Mouse (Mus musculus) lung, embryonic 15.5 days (tissue): ENCODE data around the gene Lrrc56. TPM values are rescaled to one million over a fixed set of nuclear protein-coding genes. Genes with fewer than 3 reads are reported as not detected.

Experiments used
- ATAC-seq: fragments of 200-750 bp; cut with Nextera tagmentation; 2 replicates; pipeline ENCODE4 v1.8.0; 2017; ENCODE audit warnings: moderate number of reproducible peaks, borderline replicate concordance; ENCODE audit not compliant: low FRiP score, low TSS enrichment; ENCODE audit errors: extremely low read depth
- H3K27ac ChIP-seq: fragments of 300-500 bp; sonication (generic); 2 replicates; pipeline ENCODE4 v1.5.1; 2015; ENCODE audit warnings: moderate library complexity, mild to moderate bottlenecking, inconsistent platforms
- H3K27me3 ChIP-seq: fragments of 300-500 bp; sonication (generic); 2 replicates; pipeline ENCODE4 v1.6.1; 2015; ENCODE audit warnings: inconsistent platforms
- H3K36me3 ChIP-seq: fragments of 300-500 bp; sonication (generic); 2 replicates; pipeline ENCODE4 v1.6.1; 2015; ENCODE audit warnings: inconsistent platforms
- H3K4me1 ChIP-seq: fragments of 300-500 bp; sonication (generic); 2 replicates; pipeline ENCODE4 v1.6.1; 2015; ENCODE audit warnings: inconsistent platforms
- H3K4me2 ChIP-seq: fragments of 300-500 bp; sonication (generic); 2 replicates; pipeline ENCODE4 v1.6.1; 2015; ENCODE audit warnings: inconsistent platforms, mild to moderate bottlenecking, moderate library complexity
- H3K4me3 ChIP-seq: fragments of 300-500 bp; sonication (generic); 2 replicates; pipeline ENCODE4 v1.5.1; 2015; ENCODE audit warnings: mild to moderate bottlenecking, inconsistent platforms
- H3K9ac ChIP-seq: fragments of 300-500 bp; sonication (generic); 2 replicates; pipeline ENCODE4 v1.6.1; 2015; ENCODE audit warnings: inconsistent platforms
- H3K9me3 ChIP-seq: fragments of 300-500 bp; sonication (generic); 2 replicates; pipeline ENCODE4 v1.6.1; 2016; ENCODE audit warnings: inconsistent platforms
- WGBS: fragments of 180-500 bp; shearing (Covaris S2); methylation state at CpG from one replicate; pipeline ENCODE4 v1.1.7; 2015; 5-methylcytosine and 5-hydroxymethylcytosine counted together
- polyA plus RNA-seq: library from polyadenylated mRNA; unstranded; fragments of >200 nt; fragmentation: Nextera tagmentation; extraction: Ambion mirVana; gene quantifications from 2 replicates; pipeline ENCODE4 v1.2.1, GENCODE M21; 2015

The Lrrc56 gene
- polyA plus RNA-seq, 1 experiment from 2014 or later: 6.9 TPM

DNA sequence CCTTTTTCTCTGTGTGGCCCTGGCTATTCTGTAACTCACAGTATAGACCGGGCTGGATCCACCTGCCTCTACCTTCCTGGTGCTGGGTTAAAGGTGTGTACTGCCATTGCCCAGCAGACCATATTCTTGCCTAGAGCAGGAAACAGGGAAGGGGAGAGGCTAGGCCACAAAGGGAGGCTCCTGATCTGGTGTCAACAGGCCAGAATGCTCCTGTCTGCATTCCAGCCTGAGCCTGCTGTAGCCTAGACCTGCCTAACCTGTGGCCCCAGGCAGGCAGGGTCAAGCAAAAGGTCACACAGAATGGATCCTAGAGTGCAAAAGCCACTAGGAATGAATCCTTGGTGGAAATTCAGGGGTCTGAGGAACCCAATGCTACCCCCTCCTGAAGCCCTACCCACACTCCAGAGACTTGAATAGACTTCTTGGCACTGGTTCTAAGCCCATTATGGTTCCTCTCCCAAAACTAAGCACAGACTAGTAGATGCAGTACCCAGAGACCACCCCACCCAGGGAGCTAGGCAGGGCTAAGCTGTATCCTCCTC lies 25.7 kb downstream of the Lrrc56 start:
- H3K9me3 ChIP-seq: no peaks in the 10 kb centered on the region
- no peak for ATAC-seq
- H3K4me3 ChIP-seq: no peak overlapping the region
- no peak overlapping the region for H3K27ac ChIP-seq
- H3K4me1 ChIP-seq: peaks cover 40% of the 10 kb centered on the region
- H3K36me3 ChIP-seq: no peaks in the 10 kb centered on the region
- 100% methylated on average over 1 of the region's 1 CpGs for WGBS
- no peak overlapping the region for H3K9ac ChIP-seq
- H3K4me2 ChIP-seq: no peak overlapping the region
- H3K27me3 ChIP-seq: no peaks in the 10 kb centered on the region

DNA sequence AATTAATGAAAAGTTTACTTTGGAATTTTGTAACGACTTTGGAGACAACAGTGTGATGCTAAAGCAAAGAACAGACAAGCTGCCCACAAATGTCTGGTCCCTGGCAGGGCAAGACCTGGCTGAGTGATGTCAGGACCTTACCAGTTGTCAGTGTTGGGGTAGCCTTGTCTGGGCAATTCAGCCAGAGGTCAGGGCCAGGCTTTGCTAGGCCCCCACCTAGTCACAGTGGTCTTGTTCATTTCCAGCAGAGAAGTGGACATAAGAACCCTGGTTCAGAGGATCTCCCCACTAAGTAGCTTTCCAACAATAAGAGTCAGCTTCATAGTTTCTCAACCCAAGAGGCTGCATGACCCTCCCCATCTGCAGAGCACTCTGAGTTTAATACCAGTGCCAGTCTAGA lies 26.4 kb downstream of the Lrrc56 start:
- H3K4me1 ChIP-seq: peaks cover 34% of the 10 kb centered on the region
- no peaks in the 10 kb centered on the region for H3K9me3 ChIP-seq
- H3K27me3 ChIP-seq: no peaks in the 10 kb centered on the region
- H3K4me2 ChIP-seq: 0 out of 2 replicates have a peak overlapping the region, but pooled peaks have one; percentile 89
- peak overlapping the region; percentile 83; the same call in 1 of the 2 replicates for H3K27ac ChIP-seq
- no peaks in the 10 kb centered on the region for H3K36me3 ChIP-seq
- ATAC-seq: no peak
- 0 out of 2 replicates have a peak overlapping the region, but pooled peaks have one; percentile 58 for H3K9ac ChIP-seq
- 65% methylated on average over 1 of the region's 1 CpGs for WGBS
- H3K4me3 ChIP-seq: peak overlapping the region; percentile 53; the same call in 1 of the 2 replicates

DNA sequence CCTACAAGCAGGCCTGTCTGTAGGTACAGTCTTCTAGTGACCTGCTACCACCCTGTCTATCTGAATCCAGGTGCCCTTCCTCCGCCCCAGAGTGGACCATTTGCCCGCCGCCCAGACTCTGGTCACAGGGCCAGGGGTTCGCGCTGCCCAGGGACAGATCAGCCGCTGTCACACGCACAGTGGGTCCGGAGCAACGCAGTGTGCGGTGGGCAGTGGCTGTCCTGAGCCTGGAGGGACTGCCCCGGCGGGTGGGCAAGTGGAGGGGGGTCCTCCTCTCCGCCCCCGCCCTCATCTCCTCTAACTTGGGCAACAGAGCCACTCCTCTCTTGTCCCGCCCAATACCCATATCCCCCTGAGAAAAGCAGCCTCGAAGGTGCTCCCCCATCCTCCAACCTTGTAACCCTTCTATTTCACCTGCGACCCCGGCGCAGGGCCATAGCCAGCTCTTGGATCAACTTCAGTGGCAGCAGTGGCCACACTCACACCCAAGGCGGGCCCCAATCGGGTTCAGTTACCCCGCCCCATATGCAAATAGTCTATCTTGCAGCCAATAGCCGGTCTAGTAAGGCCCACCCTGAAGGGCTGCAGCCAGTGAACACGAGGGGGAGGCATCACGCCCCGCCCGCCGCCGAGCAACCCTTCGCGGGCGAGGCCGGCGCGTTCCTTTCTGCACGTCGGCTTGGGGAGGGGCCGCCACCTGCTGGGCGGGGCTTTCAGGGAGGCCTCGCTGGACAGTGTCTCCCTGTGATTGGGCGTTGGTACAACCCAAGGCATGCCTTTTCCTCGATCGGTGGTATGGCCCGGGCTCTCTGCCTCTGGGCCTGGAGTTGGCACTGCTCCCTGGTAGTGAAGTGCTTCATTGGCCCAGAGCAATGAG lies 27.5 kb downstream of the Lrrc56 start:
- peak overlapping the region; percentile 83 for H3K27ac ChIP-seq
- ATAC-seq: peak; percentile 95
- H3K36me3 ChIP-seq: no peaks in the 10 kb centered on the region
- no peaks in the 10 kb centered on the region for H3K9me3 ChIP-seq
- peak overlapping the region; percentile 53 for H3K4me3 ChIP-seq
- peak overlapping the region; percentile 89 for H3K4me2 ChIP-seq
- peak overlapping the region; percentile 58 for H3K9ac ChIP-seq
- H3K27me3 ChIP-seq: no peaks in the 10 kb centered on the region
- peaks cover 28% of the 10 kb centered on the region for H3K4me1 ChIP-seq
- 5% methylated on average over 44 of the region's 44 CpGs for WGBS

DNA sequence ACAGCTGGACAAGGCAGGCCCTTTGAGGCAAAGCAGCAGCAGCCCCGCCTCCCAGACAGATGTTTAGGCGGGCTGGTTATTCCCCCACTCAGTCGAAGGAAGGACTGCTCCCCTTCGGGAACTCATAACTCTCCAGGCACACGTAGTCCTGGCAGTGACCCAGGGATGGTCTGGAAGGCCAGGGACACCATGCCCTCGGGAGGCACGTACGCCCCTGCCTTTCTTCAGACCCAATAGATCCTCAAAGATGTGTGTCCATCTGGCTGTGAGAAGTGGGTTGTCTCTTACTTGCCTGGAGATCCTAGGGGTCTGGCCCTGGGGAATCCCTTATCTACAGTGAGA lies 28.1 kb downstream of the Lrrc56 start:
- no peaks in the 10 kb centered on the region for H3K9me3 ChIP-seq
- H3K27ac ChIP-seq: peak overlapping the region; percentile 83
- H3K36me3 ChIP-seq: no peaks in the 10 kb centered on the region
- H3K4me2 ChIP-seq: peak overlapping the region; percentile 89
- H3K27me3 ChIP-seq: no peaks in the 10 kb centered on the region
- peak overlapping the region; percentile 24; the same call in 1 of the 2 replicates for H3K9ac ChIP-seq
- ATAC-seq: no peak
- WGBS: 3% methylated on average over 8 of the region's 8 CpGs
- peaks cover 28% of the 10 kb centered on the region for H3K4me1 ChIP-seq
- peak overlapping the region; percentile 53 for H3K4me3 ChIP-seq

DNA sequence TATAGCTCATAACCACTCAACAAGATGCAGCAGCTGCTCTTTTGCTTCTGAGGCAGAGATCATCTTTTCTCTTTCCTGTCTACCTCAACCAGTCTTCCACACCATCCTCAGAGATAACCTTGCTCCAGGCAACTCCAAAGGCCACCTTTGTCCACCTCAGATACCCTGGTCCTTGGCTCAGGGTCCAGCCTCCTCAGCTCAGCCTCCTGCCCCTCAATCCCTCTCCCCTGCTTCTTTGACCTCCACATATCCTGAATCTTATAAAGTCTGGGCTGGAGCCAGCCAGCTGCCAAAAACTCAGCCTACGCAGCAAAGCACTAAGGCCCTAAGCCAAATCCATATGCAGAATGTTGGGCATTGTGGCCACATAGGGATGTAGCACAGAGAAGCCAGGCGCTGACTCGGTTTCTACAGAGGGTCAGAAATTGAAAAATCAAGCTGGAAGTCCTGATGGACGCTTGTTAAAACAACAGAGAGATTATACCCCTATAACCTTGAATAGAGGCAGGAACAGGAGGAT lies 28.8 kb downstream of the Lrrc56 start:
- peak overlapping the region; percentile 24; the same call in 1 of the 2 replicates for H3K9ac ChIP-seq
- no peaks in the 10 kb centered on the region for H3K9me3 ChIP-seq
- no peaks in the 10 kb centered on the region for H3K36me3 ChIP-seq
- H3K27me3 ChIP-seq: no peaks in the 10 kb centered on the region
- peak overlapping the region; percentile 89 for H3K4me2 ChIP-seq
- H3K4me3 ChIP-seq: 0 out of 2 replicates have a peak overlapping the region, but pooled peaks have one; percentile 53
- peaks cover 28% of the 10 kb centered on the region for H3K4me1 ChIP-seq
- H3K27ac ChIP-seq: peak overlapping the region; percentile 83
- no peak for ATAC-seq
- WGBS: 72% methylated on average over 4 of the region's 4 CpGs

DNA sequence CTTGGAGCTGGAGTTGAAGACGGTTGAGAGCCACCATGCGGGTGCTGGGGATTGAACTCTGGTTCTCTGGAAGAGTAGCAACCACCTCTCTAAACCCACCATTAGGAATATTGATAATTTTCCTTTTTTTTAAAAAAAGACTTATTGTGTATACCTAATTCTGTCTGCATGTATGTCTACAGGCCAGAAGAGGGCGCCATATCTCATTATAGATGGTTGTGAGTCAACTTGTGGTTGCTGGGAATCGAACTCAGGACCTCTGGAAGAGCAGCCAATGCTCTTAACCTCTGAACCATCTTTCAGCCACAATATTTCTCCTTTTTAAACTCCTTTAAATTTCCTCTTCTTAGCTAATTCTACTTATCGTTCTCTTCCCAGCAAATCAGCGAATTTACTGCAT lies 32.6 kb downstream of the Lrrc56 start:
- H3K36me3 ChIP-seq: peaks cover 5% of the 10 kb centered on the region; the same call in 1 of the 2 replicates
- no peak overlapping the region for H3K9ac ChIP-seq
- H3K27me3 ChIP-seq: no peaks in the 10 kb centered on the region
- no peak overlapping the region for H3K27ac ChIP-seq
- peaks cover 37% of the 10 kb centered on the region for H3K4me1 ChIP-seq
- no peaks in the 10 kb centered on the region for H3K9me3 ChIP-seq
- no peak overlapping the region for H3K4me3 ChIP-seq
- H3K4me2 ChIP-seq: no peak overlapping the region
- no peak for ATAC-seq
- 79% methylated on average over 6 of the region's 6 CpGs for WGBS

DNA sequence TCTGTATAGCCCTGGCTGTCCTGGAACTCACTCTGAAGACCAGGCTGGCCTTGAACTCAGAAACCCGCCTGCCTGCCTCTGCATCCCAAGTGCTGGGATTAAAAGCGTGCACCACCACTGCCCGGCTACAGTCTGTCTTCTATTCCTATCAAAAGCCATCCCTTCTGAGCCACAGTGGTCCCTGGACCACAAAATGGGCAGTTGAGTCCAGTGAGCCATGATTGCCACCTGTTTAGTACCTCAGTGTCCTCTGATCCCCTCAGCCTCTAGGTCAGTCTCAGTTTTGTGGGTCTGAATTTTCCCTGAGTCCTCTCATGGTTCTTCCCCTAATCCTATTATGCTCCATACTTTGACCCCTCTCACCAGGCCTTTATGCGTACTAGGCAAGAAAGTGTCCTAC lies 33.8 kb downstream of the Lrrc56 start:
- H3K4me3 ChIP-seq: peak overlapping the region; percentile 94; the same call in 1 of the 2 replicates
- peaks cover 18% of the 10 kb centered on the region for H3K36me3 ChIP-seq
- H3K27me3 ChIP-seq: no peaks in the 10 kb centered on the region
- no peak for ATAC-seq
- 82% methylated on average over 4 of the region's 4 CpGs for WGBS
- H3K9me3 ChIP-seq: no peaks in the 10 kb centered on the region
- peaks cover 29% of the 10 kb centered on the region for H3K4me1 ChIP-seq
- H3K9ac ChIP-seq: no peak overlapping the region
- no peak overlapping the region for H3K27ac ChIP-seq
- H3K4me2 ChIP-seq: peak overlapping the region; percentile 2; the same call in 1 of the 2 replicates

DNA sequence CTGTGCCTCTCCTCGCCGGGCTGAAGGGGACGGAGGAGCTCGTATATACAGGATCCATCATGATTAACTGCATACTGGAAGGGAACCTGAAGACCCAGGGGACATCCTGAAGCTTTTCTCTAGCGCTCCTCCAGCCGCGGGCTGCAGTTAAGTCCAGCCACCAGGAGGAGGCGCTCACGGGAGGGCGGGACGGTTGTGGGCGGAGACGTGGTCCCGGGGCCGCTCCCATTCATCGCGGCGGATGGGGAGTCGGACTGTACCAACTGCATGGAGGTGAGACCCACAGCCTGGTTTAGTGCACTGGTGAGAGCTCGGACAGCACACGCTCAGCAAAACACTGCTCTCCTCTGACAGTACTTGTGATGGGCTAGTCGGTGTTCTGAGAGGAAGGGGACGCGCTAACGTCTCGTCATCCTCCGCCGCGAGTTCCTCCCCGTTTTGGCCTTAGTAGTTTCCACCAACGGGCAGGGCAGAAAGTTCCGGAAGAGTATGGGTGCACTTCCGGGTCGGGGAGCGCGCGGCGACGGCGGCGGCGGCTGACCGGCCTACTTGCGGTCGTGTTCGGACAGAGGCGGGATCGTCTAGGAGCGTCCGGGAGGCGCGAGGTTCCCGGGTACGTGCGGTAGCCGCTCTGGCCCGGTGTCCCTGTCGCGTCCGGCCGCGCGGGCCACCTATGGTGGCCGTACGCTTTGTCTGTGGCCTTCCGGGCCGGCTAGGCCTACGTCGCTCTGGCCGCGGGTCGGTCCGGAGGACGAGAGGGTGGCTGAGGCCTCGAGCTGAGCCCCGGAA lies 34.5 kb downstream of the Lrrc56 start, which contains the start of gene Phrf1:
TSS of gene Phrf1 (plus strand) at position 506 of the 789 bp plus-strand sequence.
- Histone ChIP-seq H3K4me1 (peaks cover 23% of the 10 kb centered on the region), H3K9ac (peak within 1 kb of the TSS; percentile 95), H3K4me2 (peak within 1 kb of the TSS; percentile 80), H3K27ac (peak within 1 kb of the TSS; percentile 95), H3K4me3 (peak within 1 kb of the TSS; percentile 94), H3K36me3 (peaks cover 24% of the 10 kb centered on the region), H3K27me3 (no peaks in the 10 kb centered on the region), H3K9me3 (no peaks in the 10 kb centered on the region)
- WGBS: under 1% methylated on average over 76 of the region's 76 CpGs
- peak; percentile 92 for ATAC-seq

DNA sequence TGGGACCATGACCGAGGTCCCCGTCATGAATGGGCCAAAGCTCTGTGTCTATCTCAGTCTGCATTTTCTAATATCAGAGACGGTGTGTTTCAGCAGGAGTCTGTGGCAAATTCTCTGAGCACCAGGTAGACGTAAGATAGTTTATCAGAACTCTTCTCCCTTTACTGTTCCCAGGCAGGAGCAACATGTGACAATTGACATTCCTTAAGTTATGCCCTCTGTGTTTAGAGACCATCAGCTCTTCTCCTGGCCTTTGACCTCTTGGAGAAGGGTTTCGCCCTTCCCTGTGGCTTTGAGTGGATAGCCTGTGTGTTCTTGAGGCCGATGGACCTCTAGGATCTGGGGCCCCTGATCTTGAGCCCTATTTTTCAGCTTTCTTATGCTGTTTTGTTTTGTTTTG lies 35.7 kb downstream of the Lrrc56 start:
- no peaks in the 10 kb centered on the region for H3K9me3 ChIP-seq
- peak overlapping the region; percentile 80 for H3K4me2 ChIP-seq
- no peaks in the 10 kb centered on the region for H3K27me3 ChIP-seq
- H3K27ac ChIP-seq: no peak overlapping the region
- peaks cover 35% of the 10 kb centered on the region for H3K36me3 ChIP-seq
- ATAC-seq: no peak
- H3K9ac ChIP-seq: peak overlapping the region; percentile 95
- WGBS: 38% methylated on average over 6 of the region's 6 CpGs
- H3K4me1 ChIP-seq: peaks cover 23% of the 10 kb centered on the region
- H3K4me3 ChIP-seq: peak overlapping the region; percentile 94

DNA sequence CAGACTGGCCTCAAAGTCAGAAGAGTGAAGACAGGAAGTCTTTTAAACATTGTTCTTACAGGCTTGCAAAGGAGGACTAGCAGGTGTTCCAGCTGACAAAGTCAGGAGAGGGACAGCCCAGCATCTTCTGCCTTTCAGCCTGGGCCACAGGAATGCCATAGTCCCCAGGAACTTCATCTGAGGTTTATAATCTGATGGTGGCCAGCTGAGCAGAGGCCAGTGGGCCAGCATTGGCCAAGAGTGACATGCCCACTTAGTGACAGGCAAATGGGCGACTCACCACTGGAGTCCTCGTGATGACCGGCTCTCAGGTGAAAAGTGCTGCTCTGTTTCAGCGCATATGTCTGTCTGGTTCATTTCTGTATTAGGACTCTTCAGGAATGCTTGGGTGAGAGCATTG lies 36.6 kb downstream of the Lrrc56 start:
- Histone ChIP-seq H3K4me2 (peak overlapping the region; percentile 80; the same call in 1 of the 2 replicates), H3K4me3 (0 out of 2 replicates have a peak overlapping the region, but pooled peaks have one; percentile 94), H3K9ac (peak overlapping the region; percentile 95; the same call in 1 of the 2 replicates), H3K9me3 (no peaks in the 10 kb centered on the region), H3K27ac (no peak overlapping the region), H3K27me3 (no peaks in the 10 kb centered on the region), H3K36me3 (peaks cover 44% of the 10 kb centered on the region), H3K4me1 (peaks cover 23% of the 10 kb centered on the region)
- WGBS: 88% methylated on average over 4 of the region's 4 CpGs
- ATAC-seq: no peak

DNA sequence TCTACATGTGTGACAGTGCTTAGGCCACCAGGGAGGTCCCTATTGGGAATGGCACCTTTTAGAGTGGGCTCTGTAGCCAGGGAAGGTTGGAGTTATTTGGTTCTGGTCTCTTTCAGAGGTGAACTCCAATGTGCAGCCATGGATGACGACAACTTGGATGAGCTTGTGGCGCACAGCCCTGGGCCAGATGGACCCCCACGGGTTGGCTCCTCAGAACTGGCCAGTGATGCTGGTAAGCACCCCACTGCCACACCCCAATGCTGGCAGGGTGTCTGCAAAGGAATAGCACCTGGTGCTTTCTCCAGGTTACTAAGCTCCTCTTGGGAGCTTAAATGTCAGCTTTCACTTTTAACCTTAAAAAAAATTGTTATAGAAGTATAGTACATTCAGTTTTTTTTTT lies 37.2 kb downstream of the Lrrc56 start:
- 95% methylated on average over 3 of the region's 3 CpGs for WGBS
- peaks cover 49% of the 10 kb centered on the region for H3K36me3 ChIP-seq

More for the DNA sequence above, 37.2 kb downstream of the Lrrc56 start:
- no peak overlapping the region for H3K4me3 ChIP-seq
- H3K4me1 ChIP-seq: peaks cover 23% of the 10 kb centered on the region
- H3K4me2 ChIP-seq: no peak overlapping the region
- no peak overlapping the region for H3K27ac ChIP-seq
- no peaks in the 10 kb centered on the region for H3K9me3 ChIP-seq
- ATAC-seq: no peak
- no peak overlapping the region for H3K9ac ChIP-seq
- no peaks in the 10 kb centered on the region for H3K27me3 ChIP-seq
